Mouse (Mus musculus): ENCODE measurements around the gene Rem2. TPM values are rescaled to one million over a fixed set of nuclear protein-coding genes. Genes with fewer than 3 reads are reported as not detected.

Gene Rem2
- total RNA-seq, 2 experiments from 2014 or later = not detected

GRCm38 (mm10) chr14:54492345-54493131 is 16.6 kb downstream of the Rem2 start:
- DNase-seq = no peak

- no peak for DNase-seq
Observed at GRCm38 (mm10) chr14:54493236-54493635, 17.3 kb downstream of the Rem2 start.

- peak; percentile 38 for DNase-seq
Observed at GRCm38 (mm10) chr14:54494234-54494633, 18.3 kb downstream of the Rem2 start.

GRCm38 (mm10) chr14:54496706-54497105 is 20.8 kb downstream of the Rem2 start:
- DNase-seq = no peak

- no peak for DNase-seq
Observed at GRCm38 (mm10) chr14:54499330-54499729, 23.4 kb downstream of the Rem2 start.

- no peak for DNase-seq
Observed at GRCm38 (mm10) chr14:54501365-54501764, 25.5 kb downstream of the Rem2 start.

- DNase-seq = no peak
Observed at GRCm38 (mm10) chr14:54503092-54503491, 27.2 kb downstream of the Rem2 start.

- no peak for DNase-seq
Observed at GRCm38 (mm10) chr14:54509774-54510173, 33.9 kb downstream of the Rem2 start.

GRCm38 (mm10) chr14:54516710-54517310 is 40.9 kb downstream of the Rem2 start:
- no peak for DNase-seq

- no peak for DNase-seq
Observed at GRCm38 (mm10) chr14:54523600-54523999, 47.7 kb downstream of the Rem2 start.

GRCm38 (mm10) chr14:54527227-54528006 is 51.5 kb downstream of the Rem2 start:
- DNase-seq = no peak

- no peak for DNase-seq
Observed at GRCm38 (mm10) chr14:54528007-54528393, 52.1 kb downstream of the Rem2 start.

GRCm38 (mm10) chr14:54528446-54529111 is 52.7 kb downstream of the Rem2 start:
- peak; percentile 56 for DNase-seq

Other genes starting within 250 kb of the Rem2 start
- gene Dad1, start 222.0 kb upstream of the Rem2 start, total RNA-seq (2021) = 10 to 100 TPM; 61.6 to 75.4 TPM
- gene Abhd4, start 221.9 kb upstream of the Rem2 start, total RNA-seq (2021) = 10 to 100 TPM; 17.6 to 17.9 TPM
- gene Olfr49, start 191.2 kb upstream of the Rem2 start, total RNA-seq (2021) = not detected
- 10 to 100 TPM; 54.0 to 56.3 TPM for gene Oxa1l, start 115.3 kb upstream of the Rem2 start, total RNA-seq (2021)
- 1 to 10 TPM; 1.9 to 2.1 TPM for gene Slc7a7, start 58.3 kb upstream of the Rem2 start, total RNA-seq (2021)
- gene Mrpl52, start 49.2 kb upstream of the Rem2 start, total RNA-seq (2021) = 10 to 100 TPM; 94.2 to 95.6 TPM
- 10 to 100 TPM; 15.8 to 17.1 TPM for gene Mmp14, start 44.5 kb upstream of the Rem2 start, total RNA-seq (2021)
- gene Lrp10, start 12.0 kb upstream of the Rem2 start, total RNA-seq (2021) = 10 to 100 TPM; 26.8 to 38.9 TPM
- gene Prmt5, start 41.4 kb downstream of the Rem2 start, total RNA-seq (2021) = 10 to 100 TPM; 26.5 to 28.6 TPM
- gene Haus4, start 78.5 kb downstream of the Rem2 start, total RNA-seq (2021) = 1 to 10 TPM; 2.8 to 3.8 TPM
- 1 to 10 TPM; 2.3 to 2.6 TPM for gene Ajuba, start 101.5 kb downstream of the Rem2 start, total RNA-seq (2021)
- gene 4931414P19Rik, start 129.9 kb downstream of the Rem2 start, total RNA-seq (2021) = 1 to 10 TPM; 2.9 to 3.4 TPM
- gene Psmb5, start 141.9 kb downstream of the Rem2 start, total RNA-seq (2021) = 100 to 1,000 TPM; 175 to 184 TPM
- gene Psmb11, start 145.3 kb downstream of the Rem2 start, total RNA-seq (2021) = not detected
- not detected for gene Gm17606, start 164.9 kb downstream of the Rem2 start, total RNA-seq (2021)
- gene Cdh24, start 165.3 kb downstream of the Rem2 start, total RNA-seq (2021) = under 1 TPM; 0.28 to 0.38 TPM
- 10 to 100 TPM in 1 of 2 experiments, 1 to 10 TPM in 1; 8.4 to 10.0 TPM for gene 1700123O20Rik, start 210.1 kb downstream of the Rem2 start, total RNA-seq (2021)
- gene Acin1, start 210.8 kb downstream of the Rem2 start, total RNA-seq (2021) = 10 to 100 TPM; 61.2 to 78.1 TPM
- not detected for gene Gm29776, start 222.7 kb downstream of the Rem2 start, total RNA-seq (2021)
- gene Cebpe, start 236.1 kb downstream of the Rem2 start, total RNA-seq (2021) = not detected